Mouse (Mus musculus): ENCODE results near the gene Hs3st4. TPM values are rescaled to one million over a fixed set of nuclear protein-coding genes. Genes with fewer than 3 reads are reported as not detected.
A peak's percentile ranks its signal among the peaks of the same experiment; 100 is the strongest.

Hs3st4 gene
- total RNA-seq, 2 experiments from 2014 or later, result 41.6 to 49.3 TPM

- intact Hi-C loops (cut with DNase I), result loop anchor here (5.0 kb wide), 1 partner anchor 124 kb away; no protein-coding TSS in a partner anchor
- TF ChIP-seq CTCF (IDR thresholded peaks at IDR 0.05), result no peak
- Histone ChIP-seq H3K27ac (no peak overlapping the region), H3K4me3 (no peak overlapping the region)
- peak in 1 of 2 experiments; percentile 16 for DNase-seq (ENCODE audit: extremely low spot score in 1 of 2, low spot score in 2 of 2)
Measured at GRCm38 (mm10) chr7:123998601-123999000, 15.9 kb downstream of the Hs3st4 start.

- no peak for TF ChIP-seq CTCF (IDR thresholded peaks at IDR 0.05)
- Histone ChIP-seq H3K27ac (no peak overlapping the region), H3K4me3 (no peak overlapping the region)
- no peak for DNase-seq (ENCODE audit: extremely low spot score in 1 of 2, low spot score in 2 of 2)
- intact Hi-C loops (cut with DNase I), result no loop called here
Measured at GRCm38 (mm10) chr7:124026908-124027307, 44.2 kb downstream of the Hs3st4 start.

DNA sequence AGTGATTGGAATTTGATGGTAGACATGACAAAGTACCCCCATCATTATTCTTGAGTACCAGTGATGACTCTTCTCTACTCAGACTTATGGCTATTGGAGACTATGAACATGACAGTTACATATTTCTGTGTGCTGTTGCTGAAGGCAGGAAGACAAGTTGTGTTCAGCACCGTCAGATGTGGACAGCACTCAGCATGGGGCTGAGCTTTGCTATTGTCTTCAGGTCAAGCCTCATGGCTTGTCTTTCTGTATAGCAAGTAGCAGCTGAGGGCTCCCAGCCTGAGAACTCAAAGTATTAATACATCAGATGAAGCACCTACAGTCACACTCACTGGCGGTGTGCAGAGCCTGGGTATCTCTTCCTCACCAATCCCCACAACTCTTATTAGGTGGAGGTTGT, 49.6 kb downstream of the Hs3st4 start:
- no peak for TF ChIP-seq CTCF (IDR thresholded peaks at IDR 0.05)
- H3K4me3 ChIP-seq, result no peak overlapping the region
- no peak overlapping the region for H3K27ac ChIP-seq
- intact Hi-C loops (cut with DNase I), result no loop called here
- DNase-seq (ENCODE audit: extremely low spot score in 1 of 2, low spot score in 2 of 2), result no peak

DNA sequence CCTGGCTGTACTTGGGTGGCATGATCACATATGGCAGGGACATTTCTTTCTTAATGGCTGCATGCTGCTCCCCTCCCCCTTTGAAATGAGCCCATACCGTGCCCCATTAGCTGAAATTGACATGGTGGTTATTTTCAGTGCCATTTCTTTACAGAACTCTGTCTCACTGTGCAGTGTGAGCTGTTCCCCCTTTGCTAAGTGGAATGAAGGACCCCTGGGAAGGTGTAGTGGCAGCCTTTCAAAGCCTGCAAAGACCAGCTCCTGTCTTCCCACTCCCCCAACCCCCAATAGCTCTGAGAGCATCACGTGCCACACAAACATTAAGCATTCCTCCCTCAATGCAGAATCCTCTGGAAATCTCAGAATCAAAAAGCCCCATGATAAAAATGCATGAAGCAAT, 50.7 kb downstream of the Hs3st4 start:
- H3K4me3 ChIP-seq, result no peak overlapping the region
- intact Hi-C loops (cut with DNase I), result no loop called here
- no peak for DNase-seq (ENCODE audit: extremely low spot score in 1 of 2, low spot score in 2 of 2)
- TF ChIP-seq CTCF (IDR thresholded peaks at IDR 0.05), result no peak
- no peak overlapping the region for H3K27ac ChIP-seq

GRCm38 (mm10) chr7:124037281-124037700, 54.6 kb downstream of the Hs3st4 start:
- Histone ChIP-seq H3K4me3 (no peak overlapping the region), H3K27ac (no peak overlapping the region)
- intact Hi-C loops (cut with DNase I), result no loop called here
- no peak for TF ChIP-seq CTCF (IDR thresholded peaks at IDR 0.05)
- no peak for DNase-seq (ENCODE audit: extremely low spot score in 1 of 2, low spot score in 2 of 2)

GRCm38 (mm10) chr7:124039142-124039541, 56.5 kb downstream of the Hs3st4 start:
- Histone ChIP-seq H3K27ac (no peak overlapping the region), H3K4me3 (no peak overlapping the region)
- DNase-seq (ENCODE audit: extremely low spot score in 1 of 2, low spot score in 2 of 2), result no peak
- TF ChIP-seq CTCF (IDR thresholded peaks at IDR 0.05), result no peak
- intact Hi-C loops (cut with DNase I), result no loop called here

GRCm38 (mm10) chr7:124047382-124047781, 64.7 kb downstream of the Hs3st4 start:
- no peak overlapping the region for H3K4me3 ChIP-seq
- no peak for DNase-seq (ENCODE audit: extremely low spot score in 1 of 2, low spot score in 2 of 2)
- H3K27ac ChIP-seq, result no peak overlapping the region
- no peak for TF ChIP-seq CTCF (IDR thresholded peaks at IDR 0.05)
- intact Hi-C loops (cut with DNase I), result no loop called here

DNA sequence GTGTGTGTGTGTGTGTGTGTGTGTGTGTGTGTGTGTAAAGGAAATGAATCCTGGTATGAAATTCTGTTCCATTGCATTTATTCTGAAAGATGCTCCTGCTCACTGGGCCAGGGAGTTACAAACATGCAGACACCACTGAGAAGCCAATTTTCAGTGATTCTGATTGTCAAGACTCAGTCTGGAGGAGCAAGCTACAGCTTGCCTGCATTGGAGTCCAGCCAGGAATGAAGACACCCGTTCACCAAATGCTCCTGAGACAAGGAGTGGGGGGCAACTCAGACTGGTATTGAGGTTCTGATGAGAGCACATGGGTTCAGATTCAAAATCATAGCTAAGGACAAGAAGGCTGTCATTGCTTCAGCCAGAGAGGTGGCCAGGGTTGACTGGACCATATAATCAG, 66.3 kb downstream of the Hs3st4 start:
- Histone ChIP-seq H3K4me3 (no peak overlapping the region), H3K27ac (no peak overlapping the region)
- no peak for DNase-seq (ENCODE audit: extremely low spot score in 1 of 2, low spot score in 2 of 2)
- no peak for TF ChIP-seq CTCF (IDR thresholded peaks at IDR 0.05)
- intact Hi-C loops (cut with DNase I), result no loop called here

- TF ChIP-seq CTCF (IDR thresholded peaks at IDR 0.05), result no peak
- no peak overlapping the region for H3K4me3 ChIP-seq
- intact Hi-C loops (cut with DNase I), result no loop called here
- no peak overlapping the region for H3K27ac ChIP-seq
- no peak for DNase-seq (ENCODE audit: extremely low spot score in 1 of 2, low spot score in 2 of 2)
Measured at GRCm38 (mm10) chr7:124050421-124050820, 67.8 kb downstream of the Hs3st4 start.

DNA sequence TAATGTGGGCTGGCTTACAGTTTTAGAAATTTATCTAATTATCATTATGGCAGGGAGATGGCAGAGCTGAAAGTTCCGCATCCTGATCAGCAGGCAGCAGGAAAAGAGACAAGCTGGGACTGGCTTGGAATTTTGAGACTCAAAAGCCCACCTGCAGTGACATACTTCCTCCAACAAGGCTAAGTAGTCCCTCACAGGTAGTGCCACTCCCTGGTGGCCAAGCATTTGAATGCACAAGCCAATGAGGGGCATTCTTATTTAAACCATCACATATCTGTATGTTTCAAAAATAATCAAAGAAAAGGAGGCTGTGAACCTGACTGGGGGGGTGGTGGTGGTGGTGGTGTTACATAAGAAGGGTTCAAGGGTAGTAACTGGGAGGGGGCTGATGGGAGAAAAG, 101.1 kb downstream of the Hs3st4 start:
- no peak for DNase-seq (ENCODE audit: extremely low spot score in 1 of 2, low spot score in 2 of 2)
- no peak overlapping the region for H3K4me3 ChIP-seq
- intact Hi-C loops (cut with DNase I), result no loop called here
- no peak overlapping the region for H3K27ac ChIP-seq
- TF ChIP-seq CTCF (IDR thresholded peaks at IDR 0.05), result no peak

DNA sequence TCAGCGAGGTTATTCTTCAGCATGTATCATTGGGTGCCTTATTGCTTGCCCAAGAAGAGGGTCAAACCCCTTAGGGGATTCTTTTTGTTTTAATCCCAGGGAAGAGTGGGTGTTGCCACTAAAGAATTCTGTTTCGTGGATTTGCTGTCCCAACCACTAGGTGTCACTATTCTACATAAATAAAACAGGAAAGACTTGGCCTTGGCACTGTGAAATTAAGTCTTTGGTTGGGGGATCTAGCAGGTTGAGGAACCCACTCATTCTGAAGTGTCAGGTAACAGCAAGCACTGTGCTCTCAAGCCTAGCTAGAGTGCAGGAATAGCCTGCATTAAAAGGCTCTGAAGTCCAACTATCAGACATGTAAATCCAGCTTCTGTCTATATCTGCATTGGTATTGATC, 146.3 kb downstream of the Hs3st4 start:
- intact Hi-C loops (cut with DNase I), result loop anchor here (1.0 to 10.0 kb wide), 6 partner anchors 147 to 1264 kb away; partner anchors contain the start of gene Hs3st4
- Histone ChIP-seq H3K4me3 (no peak overlapping the region), H3K27ac (no peak overlapping the region)
- TF ChIP-seq CTCF (IDR thresholded peaks at IDR 0.05), result peak; percentile 70
- peak in 1 of 2 experiments; percentile 20 for DNase-seq (ENCODE audit: extremely low spot score in 1 of 2, low spot score in 2 of 2)

DNA sequence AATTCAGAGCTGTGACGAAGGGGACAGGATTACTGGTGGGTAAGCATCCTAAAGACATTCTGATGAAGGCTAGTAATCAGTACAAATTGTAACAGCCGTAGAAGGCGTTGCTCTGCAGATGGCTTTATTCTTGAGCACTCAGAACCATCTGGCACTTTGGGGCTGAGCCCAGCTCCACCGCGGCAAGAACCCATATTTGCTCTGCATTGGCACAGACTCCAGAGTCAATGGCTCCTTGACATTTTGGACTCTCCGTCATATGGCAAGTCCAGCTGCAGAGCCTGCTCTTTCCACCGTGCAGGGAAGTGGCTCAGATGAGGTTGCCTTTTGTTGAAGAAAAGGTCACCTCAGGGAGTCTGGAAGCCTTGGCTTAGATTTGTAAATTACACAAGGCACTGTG, 148.6 kb downstream of the Hs3st4 start:
- no peak overlapping the region for H3K4me3 ChIP-seq
- H3K27ac ChIP-seq, result no peak overlapping the region; the same call in 1 of the 2 replicates
- DNase-seq (ENCODE audit: extremely low spot score in 1 of 2, low spot score in 2 of 2), result peak; percentile 33 to 65
- TF ChIP-seq CTCF (IDR thresholded peaks at IDR 0.05), result no peak
- intact Hi-C loops (cut with DNase I), result loop anchor here (1.0 kb wide), 1 partner anchor 1267 kb away; no protein-coding TSS in a partner anchor

- Histone ChIP-seq H3K27ac (no peak overlapping the region), H3K4me3 (no peak overlapping the region)
- TF ChIP-seq CTCF (IDR thresholded peaks at IDR 0.05), result no peak
- no peak for DNase-seq (ENCODE audit: extremely low spot score in 1 of 2, low spot score in 2 of 2)
- intact Hi-C loops (cut with DNase I), result no loop called here
Measured at GRCm38 (mm10) chr7:124136133-124136532, 153.5 kb downstream of the Hs3st4 start.
